Mouse (Mus musculus): ENCODE data around the gene Rbm45. TPM values are rescaled to one million over a fixed set of nuclear protein-coding genes. Genes with fewer than 3 reads are reported as not detected.

Gene Rbm45
- polyA plus RNA-seq (2012; rRNA removed), result 8.6 and 9.1 TPM in 2 replicates

GRCm38 (mm10) chr2:76369821-76370655 is at the start of gene Rbm45:
TSS of gene Rbm45 (plus strand) at chr2:76369984.

GRCm38 (mm10) chr2:76338215-76339156 is 31.3 kb upstream of the Rbm45 start, which contains the start of gene Pde11a:
TSS of gene Pde11a (minus strand) at chr2:76338774.

GRCm38 (mm10) chr2:76360226-76360625 is 9.6 kb upstream of the Rbm45 start, which contains the start of gene Cyct:
TSS of gene Cyct (minus strand) at chr2:76360450.

GRCm38 (mm10) chr2:76406151-76406936 is 36.6 kb downstream of the Rbm45 start, which contains the start of gene Osbpl6:
TSS of gene Osbpl6 (plus strand) at chr2:76406508.

Other genes starting within 250 kb of the Rbm45 start
- 0.03 TPM in 1 of 2 replicates, not detected in the other for gene Pde11a, start 31.2 kb upstream of the Rbm45 start, polyA plus RNA-seq (2012; rRNA removed)
- 0.05 TPM in 1 of 2 replicates, not detected in the other for gene Cyct, start 9.5 kb upstream of the Rbm45 start, polyA plus RNA-seq (2012; rRNA removed)
- gene Osbpl6, start 36.5 kb downstream of the Rbm45 start, polyA plus RNA-seq (2012; rRNA removed), result 0.14 and 0.26 TPM in 2 replicates